Mouse (Mus musculus) testis, adult 2 months (tissue): ENCODE measurements at regions not wholly inside any gene's neighbourhood (a gene's known extent, or its start where the extent isn't known, plus 50 kb on each side); places are given as distances from the start of the nearest gene placed in this dataset.

Experiments
- CTCF ChIP-seq: fragments of 200-500 bp; IDR thresholded peaks from 2 replicates; pipeline ENCODE4 v1.5.1; 2012; ENCODE audit warnings: low read depth, mild to moderate bottlenecking, inconsistent platforms, low read length, moderate library complexity; ENCODE audit not compliant: control insufficient read depth, insufficient read depth, insufficient replicate concordance
- POLR2A ChIP-seq: fragments of 200-500 bp; IDR thresholded peaks from 2 replicates; pipeline ENCODE4 v1.6.1; 2012; ENCODE audit warnings: low read depth, mild to moderate bottlenecking, inconsistent platforms, low read length, moderate library complexity; ENCODE audit not compliant: control insufficient read depth

- no peak for TF ChIP-seq CTCF
- no peak for TF ChIP-seq POLR2A
Observed at GRCm38 (mm10) chr1:63965446-63965845, 156.6 kb downstream of the Klf7 start.
